Mouse (Mus musculus) c-Kit-positive CD71-positive TER-119-positive erythroid progenitor cells, embryonic 14.5 days (primary cell): ENCODE measurements around the gene Nme1.

Source experiments
- DNase-seq: peaks from one replicate; pipeline ENCODE4 v3.0.0-alpha.2; 2013; ENCODE audit warnings: low spot score

Gene Nme1

DNA sequence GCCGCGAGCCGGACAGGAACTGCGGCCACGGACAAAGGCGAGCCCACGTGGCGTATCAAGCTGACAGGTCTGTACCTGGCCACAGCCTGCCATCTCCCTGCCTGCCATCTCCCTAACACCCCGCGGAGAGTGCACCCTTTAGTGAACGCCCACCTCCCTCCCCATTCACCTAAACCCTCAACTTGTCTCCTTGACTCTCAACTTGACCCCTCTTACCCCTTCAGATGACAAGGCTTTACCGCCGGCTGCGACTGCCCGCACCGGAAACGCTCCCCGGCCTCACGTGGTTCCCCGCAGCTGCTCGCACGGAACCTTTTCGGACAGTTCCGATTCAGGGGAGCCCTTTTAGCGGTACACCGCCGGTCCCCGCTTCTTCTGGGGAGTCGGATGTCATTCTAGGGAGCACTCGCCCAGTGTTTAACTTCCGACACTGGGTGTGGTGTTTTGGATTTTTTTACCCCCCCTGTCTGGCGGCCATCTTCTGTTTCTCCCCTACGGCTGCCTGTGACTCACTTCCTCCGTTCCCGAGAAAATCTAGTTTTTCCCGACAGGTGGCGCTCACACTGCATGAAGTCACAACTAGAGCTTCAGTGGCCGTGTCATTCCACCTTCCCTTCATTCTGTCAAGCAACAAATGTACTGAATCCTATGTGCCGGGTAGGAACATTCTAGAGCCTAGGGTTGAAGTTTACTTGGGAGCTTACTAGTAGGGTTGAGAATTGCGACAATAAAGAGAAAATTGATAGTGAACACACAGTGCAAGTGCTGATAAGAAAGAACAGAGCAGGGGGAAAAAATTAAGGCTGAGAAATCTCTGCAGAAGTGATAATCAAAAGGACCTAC lies at the start of gene Nme1, which contains the start of gene Gm20390:
Nme1 (minus strand) TSS at position 517 of the 843 bp plus-strand sequence.
Gm20390 (minus strand) TSS at position 289 of the 843 bp plus-strand sequence.
- DNase-seq, result peak; percentile 97

DNA sequence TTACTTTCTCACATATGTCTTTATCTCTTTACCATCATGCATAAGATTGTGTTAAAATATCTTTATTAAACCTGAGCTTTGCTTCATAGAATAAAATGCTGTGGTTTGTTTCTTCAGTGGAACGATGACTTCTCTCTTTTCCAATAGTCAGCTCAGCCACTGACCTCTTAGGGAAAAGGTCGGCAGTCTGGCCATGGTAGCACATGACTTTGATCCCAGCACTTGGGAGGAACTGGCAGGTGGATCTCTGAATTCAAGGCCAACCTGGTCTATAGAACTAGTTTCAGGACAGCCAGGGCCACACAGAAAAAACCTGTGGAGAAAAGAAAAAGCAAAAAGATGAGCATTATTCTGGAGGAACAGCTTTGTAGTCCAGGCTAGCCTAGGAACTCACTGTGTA lies 35.0 kb upstream of the Nme1 start:
- DNase-seq, result no peak

DNA sequence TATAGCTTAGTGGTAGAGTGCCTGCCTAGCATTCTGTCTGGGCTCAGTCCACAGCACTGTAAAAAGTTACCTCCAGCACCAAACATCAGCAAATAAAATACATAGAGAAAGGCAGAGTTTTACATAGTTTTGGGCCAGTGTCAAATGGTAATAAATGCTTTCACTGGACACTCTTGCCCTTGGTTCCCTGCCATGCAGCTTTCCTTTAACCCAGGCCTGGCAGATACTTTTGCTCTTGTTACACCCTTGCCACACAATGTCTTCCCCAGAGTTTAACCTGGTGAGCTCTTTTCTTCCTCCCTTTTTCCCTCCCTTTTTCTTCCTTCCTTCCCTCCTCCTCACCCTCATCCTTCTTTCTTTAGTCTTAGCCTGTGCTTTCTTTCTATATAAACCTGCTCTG lies 31.0 kb upstream of the Nme1 start:
- DNase-seq, result no peak

DNA sequence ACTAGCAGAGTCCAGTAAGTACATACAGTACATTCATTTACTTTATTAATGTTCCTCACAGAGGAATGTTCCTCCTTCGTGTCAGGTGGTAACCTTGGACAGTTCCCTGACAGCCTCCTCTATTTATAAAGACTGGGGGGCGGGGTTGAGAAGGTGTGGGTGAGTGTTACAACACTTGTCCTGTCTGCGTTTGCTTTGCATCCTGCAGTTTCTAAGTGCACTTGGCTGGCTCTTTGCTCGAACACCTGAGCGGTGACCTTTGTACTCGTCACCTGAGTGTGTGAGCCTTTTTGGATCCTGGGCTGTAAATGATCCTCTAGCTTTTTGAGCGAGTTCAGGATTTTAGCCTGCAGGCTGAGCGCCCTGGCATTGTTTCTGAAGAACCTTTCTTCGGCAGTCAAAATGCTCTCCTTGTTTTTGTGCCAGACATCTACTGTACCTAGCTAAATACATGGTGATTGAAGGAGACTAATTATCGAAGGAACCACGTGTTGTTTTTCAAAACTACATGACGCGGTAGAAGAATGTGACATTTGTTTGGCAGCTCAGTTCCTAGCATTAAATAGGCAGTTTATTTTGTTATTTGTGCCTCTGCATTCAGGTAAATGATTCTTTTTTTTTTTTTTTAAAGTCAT lies 28.9 kb upstream of the Nme1 start:
- DNase-seq, result no peak

DNA sequence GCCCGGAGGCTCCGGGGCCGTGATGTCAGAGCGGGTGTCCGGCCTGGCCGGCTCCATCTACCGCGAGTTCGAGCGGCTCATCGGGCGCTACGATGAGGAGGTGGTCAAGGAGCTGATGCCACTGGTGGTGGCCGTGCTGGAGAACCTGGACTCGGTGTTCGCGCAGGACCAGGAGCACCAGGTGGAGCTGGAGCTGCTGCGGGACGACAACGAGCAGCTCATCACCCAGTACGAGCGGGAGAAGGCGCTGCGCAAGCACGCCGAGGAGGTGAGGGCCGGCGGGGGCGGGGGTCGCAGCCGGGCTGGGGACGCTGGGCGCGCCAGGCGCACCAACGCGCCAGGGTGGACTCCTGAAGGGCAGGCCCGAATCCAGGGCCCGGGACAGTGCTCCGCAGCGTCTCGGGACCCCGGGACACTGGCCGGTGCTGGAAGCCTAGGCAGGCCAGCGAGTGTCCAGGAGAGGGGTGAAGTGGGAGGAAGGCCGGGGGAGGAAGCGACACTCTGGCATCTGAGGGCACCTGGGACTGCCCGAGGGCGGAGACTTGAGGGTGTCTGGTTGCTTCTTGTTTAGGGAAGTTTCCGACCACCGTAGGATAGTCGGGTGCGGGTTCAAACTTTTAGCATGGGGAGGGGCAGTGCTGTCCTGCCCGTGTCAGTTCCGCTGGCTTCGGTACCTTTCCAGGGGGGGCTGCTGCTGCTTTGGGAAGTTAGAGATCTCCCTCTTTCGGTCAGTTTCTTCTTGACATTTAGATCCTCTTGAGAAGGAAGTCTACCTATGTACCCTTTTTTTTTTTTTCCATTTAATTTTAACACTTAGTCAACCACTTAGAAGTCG lies 28.2 kb upstream of the Nme1 start:
- DNase-seq, result peak; percentile 42

DNA sequence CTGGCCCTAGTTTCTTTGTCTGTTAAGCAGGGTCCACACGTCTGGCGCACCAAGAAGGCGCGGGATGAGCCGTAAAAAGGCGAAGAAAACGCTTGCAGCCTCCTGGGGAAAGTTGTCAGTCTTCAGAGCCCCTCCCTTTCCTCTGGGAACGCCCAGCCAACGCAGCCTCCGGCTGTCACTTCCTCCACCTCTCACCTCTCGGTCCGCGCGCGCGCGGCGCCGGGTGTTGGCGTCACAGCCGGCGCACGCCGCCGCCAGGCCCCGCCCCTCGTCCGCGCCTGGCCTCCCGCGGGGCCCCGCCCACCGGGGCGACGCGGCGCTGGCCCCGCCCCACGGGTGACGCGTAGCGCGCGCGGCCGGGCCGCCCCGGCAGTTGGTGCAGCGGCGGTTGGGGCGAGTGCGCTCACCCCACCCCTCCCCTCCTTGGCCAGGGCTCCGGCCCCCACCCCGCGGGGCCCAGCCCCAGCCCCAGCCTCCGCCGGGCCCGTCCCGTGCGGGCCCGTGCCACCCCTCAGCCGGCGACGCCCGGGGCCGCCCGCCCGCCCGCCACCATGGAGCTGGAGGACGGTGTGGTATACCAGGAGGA lies 27.5 kb upstream of the Nme1 start, which contains the start of gene Spag9:
Spag9 (plus strand) TSS at position 372 of the 586 bp plus-strand sequence.
- DNase-seq, result peak; percentile 91

DNA sequence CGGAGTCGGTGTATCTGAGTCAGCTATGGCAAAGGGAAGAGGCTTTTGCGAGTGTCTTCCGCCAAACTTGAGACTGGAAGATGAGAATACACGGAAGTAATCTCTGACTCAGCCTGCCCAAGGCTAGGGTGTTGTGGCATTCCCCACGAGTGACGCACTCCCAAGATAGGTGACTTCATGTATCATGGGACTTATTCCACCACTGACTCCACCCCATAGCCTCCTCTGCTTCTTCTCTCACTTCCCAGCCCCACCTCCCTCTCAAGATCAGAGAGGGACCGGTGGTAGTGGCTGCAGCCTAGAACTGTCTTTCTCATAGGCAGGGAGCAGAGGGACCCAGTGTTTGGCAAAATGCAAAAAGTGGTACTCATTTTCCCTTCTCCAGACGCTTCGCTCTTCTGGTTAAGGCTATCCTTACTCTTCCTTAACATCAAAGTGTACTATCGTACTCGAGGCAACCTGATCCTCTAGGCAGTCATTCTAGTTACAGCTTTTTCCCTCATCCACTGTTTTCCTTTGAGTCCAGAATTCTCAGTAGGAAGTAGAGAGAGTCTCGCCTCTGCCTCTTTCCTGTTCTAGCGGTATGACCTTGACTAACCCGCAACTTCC lies 26.9 kb upstream of the Nme1 start:
- peak; percentile 84 for DNase-seq

DNA sequence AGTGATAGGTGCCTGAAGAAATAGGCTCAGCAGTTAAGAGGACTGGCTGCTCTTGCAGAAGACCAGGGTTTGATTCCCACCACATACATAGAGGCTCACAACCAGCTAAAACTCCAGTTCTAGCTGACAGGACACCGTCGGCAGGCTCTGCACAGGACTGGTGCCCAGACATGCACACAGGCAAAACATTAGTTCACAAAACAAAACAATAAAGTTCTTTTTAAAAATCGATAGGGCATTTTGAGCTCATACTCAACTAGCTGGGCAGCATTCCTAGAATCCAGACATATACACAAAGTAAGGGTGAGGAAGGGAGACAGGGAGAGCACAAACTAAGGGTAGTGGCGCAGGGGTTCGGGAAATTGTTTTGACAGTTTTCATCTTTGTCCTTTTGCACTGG lies 26.2 kb upstream of the Nme1 start:
- DNase-seq, result peak; percentile 7

DNA sequence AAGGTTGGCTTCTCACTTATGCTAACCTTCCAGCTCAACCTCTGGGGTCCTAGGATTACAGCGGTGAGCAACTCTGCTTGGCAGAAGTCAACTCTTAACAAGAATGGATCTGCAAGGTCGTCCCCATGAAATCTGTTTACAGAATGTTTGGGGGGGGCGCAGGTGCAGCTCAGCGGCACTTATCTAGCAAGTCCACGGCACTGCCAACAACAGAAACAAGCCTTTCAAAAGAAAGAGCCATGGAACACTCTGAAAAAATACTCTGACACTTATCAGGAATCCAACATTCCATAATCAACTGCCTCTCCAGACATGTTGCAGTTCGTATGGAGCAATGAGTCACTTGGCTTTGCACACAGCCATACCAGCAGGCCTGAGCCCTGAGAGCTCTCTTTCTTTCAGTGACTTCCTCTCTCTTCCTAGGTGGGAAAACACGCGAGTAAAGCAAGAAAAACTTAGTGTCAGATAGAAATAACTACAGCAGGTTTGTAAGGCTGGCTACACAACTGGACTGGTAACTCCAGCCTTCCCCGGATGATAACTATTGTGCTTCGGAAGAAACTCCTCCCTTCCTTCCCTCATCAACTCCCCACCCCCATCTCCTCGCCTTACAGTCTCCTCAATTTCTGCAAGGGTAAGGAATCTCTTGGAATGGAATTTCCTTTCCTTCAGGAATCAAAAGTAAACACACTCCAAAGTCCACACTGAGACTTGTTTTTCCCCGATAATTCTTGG lies 20.2 kb upstream of the Nme1 start:
- no peak for DNase-seq

DNA sequence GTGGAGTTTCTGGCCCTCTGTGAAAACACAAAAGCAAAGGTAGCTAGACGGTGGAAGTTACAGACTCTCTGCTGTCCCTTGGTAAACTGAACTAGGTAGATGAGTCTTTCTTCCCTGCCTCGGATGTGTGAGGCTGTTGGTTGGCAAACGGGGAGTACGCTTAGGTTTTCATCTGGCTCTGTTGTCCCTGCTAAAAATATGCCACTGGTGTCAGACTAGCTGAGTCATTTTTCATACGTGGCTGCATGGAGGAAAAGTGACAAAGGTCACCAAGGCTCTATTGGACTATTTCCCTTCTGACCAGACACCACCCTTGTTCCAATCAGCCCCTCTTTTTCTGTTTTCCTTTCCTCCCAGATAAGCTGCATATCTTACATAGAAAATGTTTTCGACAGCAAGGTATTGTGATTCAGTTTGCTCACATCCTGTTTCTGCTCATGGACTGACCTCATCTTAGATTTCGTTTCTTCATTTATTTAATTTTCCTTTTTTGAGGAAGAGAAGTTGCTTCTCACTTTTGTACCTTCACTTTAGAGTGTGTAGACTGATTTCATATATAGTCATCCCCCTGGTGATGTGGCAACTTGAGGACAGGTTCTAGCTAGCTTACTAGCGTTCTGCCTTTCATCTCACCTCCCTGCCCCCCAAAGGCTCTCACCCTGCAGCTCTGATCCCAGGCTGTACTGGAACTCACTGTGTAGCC lies 19.5 kb upstream of the Nme1 start:
- no peak for DNase-seq

DNA sequence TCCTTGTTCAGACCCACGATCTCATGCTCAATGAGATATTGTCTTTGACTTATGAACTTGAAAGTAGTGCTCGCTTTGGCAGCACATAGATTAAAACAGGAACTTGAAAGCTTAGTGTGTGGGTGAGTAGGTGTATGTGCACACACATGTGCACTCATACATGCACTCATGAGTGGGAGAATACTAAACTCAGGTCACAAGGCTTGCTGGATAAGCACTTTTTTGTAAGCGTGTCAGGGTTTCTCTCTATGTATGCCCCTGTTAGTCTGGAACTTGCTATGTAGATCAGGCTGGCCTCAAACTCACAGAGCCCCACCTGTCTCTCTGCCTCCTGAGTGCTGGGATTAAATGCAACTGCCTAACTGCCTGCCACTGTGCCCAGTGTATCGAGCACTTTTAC lies 18.7 kb upstream of the Nme1 start:
- DNase-seq, result no peak

DNA sequence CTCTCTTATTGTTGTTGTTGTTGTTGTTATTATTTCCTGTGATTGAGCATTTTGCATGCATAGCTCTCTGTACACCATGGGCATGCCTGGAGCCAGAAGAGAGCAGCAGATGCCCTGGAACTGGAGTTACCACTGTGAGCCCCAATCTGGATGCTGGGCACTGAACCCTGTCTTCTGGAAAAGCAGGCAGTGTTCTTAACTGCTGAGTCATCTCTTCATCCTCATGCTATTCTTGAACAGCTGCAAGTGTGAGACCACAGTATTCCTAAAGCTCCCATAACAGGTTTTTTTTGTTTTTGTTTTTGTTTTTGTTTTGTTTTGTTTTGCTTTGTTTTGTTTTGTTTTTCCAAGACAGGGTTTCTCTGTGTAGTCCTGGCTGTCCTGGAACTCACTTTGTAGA lies 18.0 kb upstream of the Nme1 start:
- no peak for DNase-seq

DNA sequence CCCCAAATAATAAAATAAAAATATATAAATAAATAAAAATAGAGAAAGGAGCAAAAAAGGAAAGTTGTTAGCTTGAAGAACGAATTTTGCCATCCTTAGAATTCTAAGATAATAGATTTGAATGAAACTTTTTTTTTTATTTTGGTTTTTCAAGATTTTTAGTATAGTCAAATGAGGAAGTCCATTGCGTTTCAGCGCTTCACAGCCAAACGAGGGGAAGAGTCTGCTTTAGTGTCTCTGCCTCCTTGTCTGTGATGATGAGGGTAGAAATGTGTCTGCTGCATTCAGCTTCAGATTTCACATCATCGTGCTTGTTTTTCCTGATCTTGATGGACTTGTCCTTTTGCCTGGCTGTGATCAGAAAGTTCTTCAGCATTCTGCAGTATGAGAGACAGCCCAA lies 16.9 kb upstream of the Nme1 start:
- no peak for DNase-seq

DNA sequence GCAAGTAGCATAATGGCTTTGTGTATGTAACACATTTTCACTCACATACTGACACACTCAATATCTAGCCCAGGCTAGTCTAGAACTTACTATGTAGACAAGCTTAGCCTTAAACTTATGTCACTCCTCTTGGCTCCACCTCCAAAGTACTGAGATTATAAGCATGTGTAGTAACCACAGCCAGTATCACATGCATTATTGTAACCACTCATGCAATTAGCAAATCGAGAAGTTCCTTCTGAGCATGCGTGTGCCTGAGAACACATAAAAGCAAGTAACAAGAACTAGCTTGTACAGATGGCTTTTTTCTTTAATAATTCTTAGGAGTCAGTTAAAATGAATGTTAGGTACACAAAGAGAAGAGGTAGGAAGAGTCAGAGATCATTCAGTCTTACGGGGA lies 16.3 kb upstream of the Nme1 start:
- DNase-seq, result no peak

DNA sequence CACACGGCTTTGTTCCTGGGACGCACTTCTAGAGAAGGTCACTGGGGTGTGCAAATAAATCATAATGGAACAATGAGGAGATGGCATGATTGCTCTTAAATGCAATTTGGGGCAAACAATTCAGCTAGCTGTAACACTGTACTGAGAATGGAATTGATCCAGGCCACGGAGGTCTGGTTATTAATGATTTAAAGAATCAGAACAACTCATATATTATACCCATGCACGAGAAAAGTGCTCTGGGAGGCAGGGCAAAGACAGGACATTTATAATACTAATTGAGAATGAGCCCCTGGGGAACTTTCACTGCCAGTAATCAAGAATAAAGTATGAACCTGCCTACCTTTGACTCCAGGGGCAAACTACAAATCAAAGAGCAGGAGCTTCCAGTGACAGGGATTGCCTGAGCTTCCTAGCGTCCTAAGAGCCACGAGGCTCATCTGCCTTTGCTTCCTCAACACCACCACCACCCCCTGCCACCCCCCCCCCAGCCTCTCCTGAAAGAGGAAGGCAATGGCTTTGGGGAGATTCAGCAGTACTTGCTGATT lies 11.3 kb upstream of the Nme1 start:
- no peak for DNase-seq

DNA sequence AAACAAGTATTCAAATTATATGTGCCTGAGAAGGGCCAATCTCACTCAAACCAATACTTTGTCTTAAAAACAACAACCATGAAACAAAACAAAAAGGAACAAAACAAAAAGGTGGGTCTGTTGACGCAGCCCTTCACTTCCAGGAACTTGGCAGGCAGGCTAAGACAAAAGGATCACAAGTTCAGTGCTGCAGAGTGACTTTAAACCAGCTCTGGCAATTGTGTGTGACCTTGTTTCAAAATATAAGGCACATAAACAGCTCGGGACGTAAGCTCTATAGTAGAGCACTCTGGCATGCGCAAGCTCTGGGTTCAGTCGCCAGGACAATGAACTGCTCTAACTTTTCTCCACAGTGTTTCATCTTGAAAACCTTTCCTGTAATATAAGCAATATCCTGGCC lies 4.6 kb upstream of the Nme1 start:
- DNase-seq, result no peak

DNA sequence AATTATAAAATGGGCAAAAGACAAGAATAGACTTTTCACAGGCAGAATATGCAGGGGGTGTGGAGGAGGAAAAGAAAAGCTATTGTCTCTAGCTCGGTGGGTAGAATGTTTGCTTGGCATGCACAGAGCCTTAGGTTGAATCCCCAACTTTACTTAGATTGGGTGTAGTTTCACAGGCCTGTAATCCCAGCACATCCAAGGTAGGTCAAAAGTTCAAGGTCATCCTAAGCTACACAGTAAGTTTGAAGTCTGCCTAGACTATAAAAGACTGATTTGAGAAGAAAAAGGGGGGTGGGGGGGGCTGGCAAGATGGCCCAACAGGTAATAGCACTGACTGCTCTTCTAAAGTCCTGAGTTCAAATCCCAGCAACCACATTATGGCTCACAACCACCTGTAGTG lies 1.5 kb upstream of the Nme1 start:
- no peak for DNase-seq

DNA sequence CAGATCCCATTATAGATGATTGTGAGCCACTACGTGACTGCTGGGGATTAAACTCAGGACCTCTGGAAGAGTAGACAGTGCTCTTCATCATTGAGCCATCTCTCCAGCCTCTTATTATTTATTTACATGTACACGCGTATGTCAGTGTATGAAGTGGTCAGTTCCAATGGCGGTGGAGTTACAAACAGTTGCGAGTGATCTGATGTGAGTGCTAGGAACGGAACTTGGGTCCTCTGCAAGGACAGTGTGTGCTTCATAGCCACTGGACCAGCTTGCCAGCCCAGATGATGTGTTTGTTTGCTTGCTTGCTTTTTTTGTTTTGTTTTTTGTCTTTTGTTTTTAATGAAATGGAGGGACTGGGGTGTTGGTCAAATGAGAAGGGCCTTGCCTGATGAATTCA lies 850 bp upstream of the Nme1 start:
- no peak for DNase-seq

DNA sequence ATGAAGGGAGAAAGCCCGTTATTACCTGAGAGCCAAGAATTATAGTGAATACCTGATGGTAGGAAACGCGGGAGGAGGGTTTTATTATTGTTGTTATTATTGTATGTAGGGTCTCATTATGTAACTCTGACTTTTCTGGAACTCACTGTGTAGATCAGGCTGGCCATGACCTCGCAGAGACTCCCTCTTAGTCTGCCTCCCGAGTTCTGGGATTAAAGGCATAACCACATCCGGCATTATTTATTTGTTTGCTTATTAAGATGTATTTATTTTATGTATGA lies 467 bp upstream of the Nme1 start:
- DNase-seq, result no peak

DNA sequence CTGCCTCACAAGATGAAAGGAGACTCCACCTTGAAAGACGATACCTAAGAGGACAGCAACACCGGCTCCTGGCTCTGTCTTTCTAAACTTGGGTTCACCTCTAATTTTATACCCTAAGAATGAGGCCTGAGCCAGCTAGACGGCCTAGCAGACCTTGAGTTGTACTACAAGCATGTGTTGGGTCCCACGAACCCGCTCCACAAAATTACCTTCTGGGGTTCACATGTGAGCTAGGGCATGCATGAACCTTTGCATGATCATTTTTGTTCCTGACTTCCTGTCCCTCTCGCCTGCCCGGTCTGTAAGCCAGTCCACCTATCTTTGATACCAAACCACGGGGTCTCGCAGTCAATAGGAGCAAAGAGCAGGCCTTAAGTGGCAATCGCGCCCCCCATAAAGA lies 940 bp downstream of the Nme1 start:
- peak; percentile 39 for DNase-seq
